Mouse (Mus musculus): Measurements from ENCODE around the gene Sae1. TPM values are rescaled to one million over a fixed set of nuclear protein-coding genes. Genes with fewer than 3 reads are reported as not detected.

Gene Sae1
- polyA plus RNA-seq, 1 experiment: 29.2 TPM

- TF ChIP-seq POLR2A (IDR thresholded peaks at IDR 0.05; ENCODE audit: low read depth, low read length) (no peak), CTCF (conservative IDR thresholded peaks at IDR 0.05; ENCODE audit: insufficient read depth, insufficient read length, low read depth, low read length) (no peak)
- Histone ChIP-seq H3K36me3 (ENCODE audit: control insufficient read depth, insufficient read depth, low read length) (no peaks in the 10 kb centered on the region; the same call in 1 of the 2 replicates), H3K4me1 (ENCODE audit: control insufficient read depth, insufficient read depth, low read length) (peaks cover 10% of the 10 kb centered on the region; the same call in 1 of the 2 replicates), H3K27me3 (replicated peaks; ENCODE audit: control insufficient read depth, insufficient read depth, low read length) (no peaks in the 10 kb centered on the region), H3K27ac (ENCODE audit: insufficient read depth, low read depth, low read length) (no peak overlapping the region), H3K4me3 (ENCODE audit: insufficient read depth, low read depth, low read length) (no peak overlapping the region)
- DNase-seq: no peak
- 76% methylated on average over 5 of the region's 5 CpGs for WGBS
These were observed 12.6 kb downstream of the Sae1 start for GRCm38 (mm10) chr7:16374989-16375388.

GRCm38 (mm10) chr7:16373719-16374118 lies 13.9 kb downstream of the Sae1 start:
- TF ChIP-seq CTCF (conservative IDR thresholded peaks at IDR 0.05; ENCODE audit: insufficient read depth, insufficient read length, low read depth, low read length) (0 out of 2 replicates have a peak, but pooled peaks have one; percentile 26), POLR2A (IDR thresholded peaks at IDR 0.05; ENCODE audit: low read depth, low read length) (no peak)
- H3K27me3 ChIP-seq (replicated peaks; ENCODE audit: control insufficient read depth, insufficient read depth, low read length): no peaks in the 10 kb centered on the region
- peak; percentile 53 for DNase-seq
- H3K27ac ChIP-seq (ENCODE audit: insufficient read depth, low read depth, low read length): no peak overlapping the region
- WGBS: 8% methylated on average over 2 of the region's 2 CpGs
- peaks cover 1% of the 10 kb centered on the region for H3K36me3 ChIP-seq (ENCODE audit: control insufficient read depth, insufficient read depth, low read length)
- no peak overlapping the region for H3K4me3 ChIP-seq (ENCODE audit: insufficient read depth, low read depth, low read length)
- peaks cover 10% of the 10 kb centered on the region; the same call in 1 of the 2 replicates for H3K4me1 ChIP-seq (ENCODE audit: control insufficient read depth, insufficient read depth, low read length)

- WGBS: 42% methylated on average over 2 of the region's 2 CpGs
- DNase-seq: peak; percentile 83
- Histone ChIP-seq H3K36me3 (ENCODE audit: control insufficient read depth, insufficient read depth, low read length) (peaks cover 4% of the 10 kb centered on the region), H3K4me1 (ENCODE audit: control insufficient read depth, insufficient read depth, low read length) (peaks cover 17% of the 10 kb centered on the region; the same call in 1 of the 2 replicates), H3K4me3 (ENCODE audit: insufficient read depth, low read depth, low read length) (no peak overlapping the region), H3K27me3 (replicated peaks; ENCODE audit: control insufficient read depth, insufficient read depth, low read length) (no peaks in the 10 kb centered on the region), H3K27ac (ENCODE audit: insufficient read depth, low read depth, low read length) (no peak overlapping the region; the same call in 1 of the 2 replicates)
- TF ChIP-seq POLR2A (IDR thresholded peaks at IDR 0.05; ENCODE audit: low read depth, low read length): no peak
- no peak for TF ChIP-seq CTCF (conservative IDR thresholded peaks at IDR 0.05; ENCODE audit: insufficient read depth, insufficient read length, low read depth, low read length)
These were observed 17.0 kb downstream of the Sae1 start for GRCm38 (mm10) chr7:16370596-16370995.

GRCm38 (mm10) chr7:16368835-16369234 lies 18.8 kb downstream of the Sae1 start:
- TF ChIP-seq CTCF (conservative IDR thresholded peaks at IDR 0.05; ENCODE audit: insufficient read depth, insufficient read length, low read depth, low read length) (no peak), POLR2A (IDR thresholded peaks at IDR 0.05; ENCODE audit: low read depth, low read length) (no peak)
- Histone ChIP-seq H3K36me3 (ENCODE audit: control insufficient read depth, insufficient read depth, low read length) (peaks cover 4% of the 10 kb centered on the region; the same call in 1 of the 2 replicates), H3K27ac (ENCODE audit: insufficient read depth, low read depth, low read length) (no peak overlapping the region), H3K27me3 (replicated peaks; ENCODE audit: control insufficient read depth, insufficient read depth, low read length) (no peaks in the 10 kb centered on the region), H3K4me3 (ENCODE audit: insufficient read depth, low read depth, low read length) (no peak overlapping the region), H3K4me1 (ENCODE audit: control insufficient read depth, insufficient read depth, low read length) (peaks cover 27% of the 10 kb centered on the region)
- WGBS: 69% methylated on average over 2 of the region's 2 CpGs
- no peak for DNase-seq

GRCm38 (mm10) chr7:16366669-16367068 lies 20.9 kb downstream of the Sae1 start:
- Histone ChIP-seq H3K36me3 (ENCODE audit: control insufficient read depth, insufficient read depth, low read length) (peaks cover 4% of the 10 kb centered on the region; the same call in 1 of the 2 replicates), H3K4me3 (ENCODE audit: insufficient read depth, low read depth, low read length) (no peak overlapping the region), H3K4me1 (ENCODE audit: control insufficient read depth, insufficient read depth, low read length) (peaks cover 24% of the 10 kb centered on the region), H3K27ac (ENCODE audit: insufficient read depth, low read depth, low read length) (peak overlapping the region; percentile 13), H3K27me3 (replicated peaks; ENCODE audit: control insufficient read depth, insufficient read depth, low read length) (no peaks in the 10 kb centered on the region)
- 61% methylated on average over 4 of the region's 4 CpGs for WGBS
- DNase-seq: peak; percentile 71
- TF ChIP-seq CTCF (conservative IDR thresholded peaks at IDR 0.05; ENCODE audit: insufficient read depth, insufficient read length, low read depth, low read length): no peak
- TF ChIP-seq POLR2A (IDR thresholded peaks at IDR 0.05; ENCODE audit: low read depth, low read length): no peak

GRCm38 (mm10) chr7:16366133-16366646 lies 21.4 kb downstream of the Sae1 start:
- Histone ChIP-seq H3K27me3 (replicated peaks; ENCODE audit: control insufficient read depth, insufficient read depth, low read length) (no peaks in the 10 kb centered on the region), H3K27ac (ENCODE audit: insufficient read depth, low read depth, low read length) (peak overlapping the region; percentile 13), H3K4me3 (ENCODE audit: insufficient read depth, low read depth, low read length) (no peak overlapping the region), H3K4me1 (ENCODE audit: control insufficient read depth, insufficient read depth, low read length) (peaks cover 24% of the 10 kb centered on the region), H3K36me3 (ENCODE audit: control insufficient read depth, insufficient read depth, low read length) (peaks cover 4% of the 10 kb centered on the region; the same call in 1 of the 2 replicates)
- DNase-seq: peak; percentile 46
- 52% methylated on average over 10 of the region's 10 CpGs for WGBS
- TF ChIP-seq POLR2A (IDR thresholded peaks at IDR 0.05; ENCODE audit: low read depth, low read length) (no peak), CTCF (conservative IDR thresholded peaks at IDR 0.05; ENCODE audit: insufficient read depth, insufficient read length, low read depth, low read length) (no peak)

- 47% methylated on average over 4 of the region's 4 CpGs for WGBS
- Histone ChIP-seq H3K4me1 (ENCODE audit: control insufficient read depth, insufficient read depth, low read length) (peaks cover 19% of the 10 kb centered on the region), H3K27me3 (replicated peaks; ENCODE audit: control insufficient read depth, insufficient read depth, low read length) (no peaks in the 10 kb centered on the region), H3K4me3 (ENCODE audit: insufficient read depth, low read depth, low read length) (no peak overlapping the region), H3K27ac (ENCODE audit: insufficient read depth, low read depth, low read length) (peak overlapping the region; percentile 80), H3K36me3 (ENCODE audit: control insufficient read depth, insufficient read depth, low read length) (peaks cover 4% of the 10 kb centered on the region; the same call in 1 of the 2 replicates)
- TF ChIP-seq POLR2A (IDR thresholded peaks at IDR 0.05; ENCODE audit: low read depth, low read length): no peak
- TF ChIP-seq CTCF (conservative IDR thresholded peaks at IDR 0.05; ENCODE audit: insufficient read depth, insufficient read length, low read depth, low read length): no peak
- peak; percentile 40 for DNase-seq
These were observed 22.6 kb downstream of the Sae1 start for GRCm38 (mm10) chr7:16364901-16365500.
